Mouse (Mus musculus) kidney, adult 2 months (tissue): Measurements from ENCODE around the gene Khdc4.

Experiments
- CTCF ChIP-seq: fragments of 200-500 bp; conservative IDR thresholded peaks from 2 replicates; pipeline ENCODE4 v1.5.1; 2011; ENCODE audit warnings: low read depth, mild to moderate bottlenecking, control low read depth, low read length, moderate library complexity, mixed read lengths; ENCODE audit not compliant: insufficient read depth, insufficient read length
- POLR2A ChIP-seq: fragments of 200-500 bp; IDR thresholded peaks from one replicate; pipeline ENCODE4 v1.6.1; 2011; ENCODE audit warnings: low read depth, low read length, control low read depth

DNA sequence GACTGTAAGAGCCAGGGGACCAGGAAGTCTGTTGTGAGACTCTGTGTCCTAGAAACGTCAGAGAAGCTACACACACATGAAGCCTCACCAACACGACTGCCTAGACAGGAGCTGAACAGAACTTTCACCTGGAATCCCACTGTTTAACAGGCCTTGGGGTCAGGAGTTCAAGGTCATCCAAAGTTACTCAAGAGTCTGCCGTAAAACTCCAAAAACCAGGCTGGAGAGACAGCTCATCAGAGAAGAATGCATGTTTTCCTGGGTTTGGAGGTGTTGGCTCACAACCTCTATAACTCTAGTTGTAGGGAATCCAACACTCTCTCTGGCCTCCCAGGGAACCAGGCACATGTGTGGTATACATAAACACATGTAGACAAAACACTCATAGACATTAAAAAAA lies 69.9 kb downstream of the Khdc4 start:
- TF ChIP-seq POLR2A = no peak
- no peak for TF ChIP-seq CTCF
